Mouse (Mus musculus) gastrocnemius, postnatal 14 days (tissue): ENCODE measurements around the gene Isoc2a. TPM values are rescaled to one million over a fixed set of nuclear protein-coding genes. Genes with fewer than 3 reads are reported as not detected.

Experiments
- DNase-seq: peaks from one replicate; pipeline ENCODE4 v3.0.0; 2021; ENCODE audit warnings: mixed read lengths
- intact Hi-C: fragments of 180-260 bp; cut with DNase I; formaldehyde crosslinking; loops from one replicate; pipeline ENCODE4 v1.15.1; 2025; ENCODE audit warnings: low total_unique reads
- total RNA-seq, 2 experiments: library from RNA; stranded (reverse); gene quantifications; 2 replicates each; pipeline ENCODE4 v1.2.3; 2021

Isoc2a gene
- total RNA-seq, 2 experiments from 2014 or later, result 15.8 to 16.7 TPM

DNA sequence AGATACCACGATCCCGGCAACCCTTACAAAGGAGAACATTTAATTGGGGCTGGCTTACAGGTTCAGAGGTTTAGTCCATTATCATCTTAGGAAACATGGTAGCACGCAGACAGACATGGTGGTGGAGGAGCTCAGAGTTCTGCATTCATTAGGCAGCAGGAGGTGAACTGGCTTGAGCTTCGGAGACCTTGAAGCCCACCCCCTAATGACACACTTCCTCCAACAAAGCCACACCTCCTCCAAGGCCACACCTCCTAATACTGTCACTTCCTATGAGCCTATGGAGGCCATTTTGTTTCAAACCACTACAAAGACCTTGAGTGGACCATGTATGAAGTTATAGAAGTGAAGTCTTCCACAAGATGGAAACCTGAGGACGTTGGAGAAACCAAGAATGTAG lies 35.3 kb downstream of the Isoc2a start:
- intact Hi-C loops, result no loop called here
- DNase-seq, result no peak

DNA sequence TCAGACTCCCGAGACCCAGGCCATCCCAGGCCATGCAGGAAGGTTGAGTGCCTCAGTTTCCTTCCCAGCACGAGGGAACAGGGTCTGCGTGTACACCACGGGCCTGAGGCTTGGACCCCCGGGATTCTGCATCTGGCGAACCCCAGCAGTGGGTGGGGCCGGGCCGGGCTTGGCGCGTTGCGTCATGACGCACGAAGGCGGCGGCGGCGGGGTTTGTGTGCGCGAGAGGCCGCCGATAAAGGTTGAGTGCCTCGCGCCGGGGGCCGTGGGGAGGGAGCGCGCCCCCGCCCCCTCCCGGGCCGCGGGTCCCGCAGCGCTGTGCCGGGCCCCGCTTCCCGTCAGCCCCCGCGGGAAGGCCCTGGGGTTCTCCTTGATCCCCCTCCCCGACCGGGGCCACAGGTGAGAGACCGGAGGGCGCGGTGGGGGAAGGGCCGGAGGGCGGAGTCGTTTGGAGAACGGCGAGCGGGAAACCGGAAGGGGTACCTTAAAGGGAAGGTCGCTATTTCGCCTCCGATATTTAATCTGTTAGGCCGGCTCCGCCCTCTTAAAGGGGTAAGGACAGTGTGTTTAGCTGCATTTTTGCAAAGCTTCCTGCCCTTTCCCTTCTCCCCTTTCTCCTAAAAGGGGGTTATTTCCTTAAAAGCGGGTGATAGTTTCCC lies 38.2 kb downstream of the Isoc2a start, which contains the start of gene Zfp628:
Zfp628 (plus strand) TSS at position 211 of the 659 bp plus-strand sequence.
- peak; percentile 93 for DNase-seq

DNA sequence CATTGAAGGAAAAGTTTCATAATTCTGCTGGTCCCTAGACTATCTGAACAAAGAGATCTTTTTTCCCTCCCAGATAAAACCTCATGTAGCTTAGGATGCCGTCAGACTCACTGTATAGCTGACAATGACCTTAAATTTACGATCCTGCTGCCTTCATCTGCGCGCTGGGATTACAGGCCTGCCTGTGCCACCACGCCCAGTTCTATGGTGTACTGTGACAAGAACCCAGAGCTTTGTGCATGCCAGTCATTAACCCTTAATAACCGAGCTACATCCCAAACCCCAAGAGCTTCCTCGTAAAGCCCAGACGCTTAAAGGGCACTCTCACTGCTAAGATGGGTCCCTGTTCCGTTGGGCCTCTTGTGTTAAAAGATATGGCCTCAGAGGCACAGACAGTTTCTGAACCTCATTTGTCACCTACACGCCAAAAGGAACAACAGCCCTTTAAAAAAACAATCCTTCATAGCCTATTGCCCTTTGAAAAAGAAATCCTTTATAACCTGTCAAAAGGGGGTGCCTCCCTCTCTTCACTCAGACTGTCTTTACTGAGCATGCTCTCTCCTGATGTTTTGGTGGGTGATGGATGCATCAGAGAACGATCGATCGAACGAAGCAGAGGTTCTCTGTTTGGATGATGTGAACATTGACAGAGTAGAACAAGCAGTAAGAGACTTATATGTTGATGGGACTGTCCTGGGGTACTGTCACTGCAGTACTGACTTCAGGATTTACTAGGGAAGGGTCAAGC lies 38.9 kb downstream of the Isoc2a start:
- intact Hi-C loops, result no loop called here
- DNase-seq, result no peak

More for the DNA sequence above, 38.2 kb downstream of the Isoc2a start, which contains the start of gene Zfp628:
- intact Hi-C loops, result no loop called here

DNA sequence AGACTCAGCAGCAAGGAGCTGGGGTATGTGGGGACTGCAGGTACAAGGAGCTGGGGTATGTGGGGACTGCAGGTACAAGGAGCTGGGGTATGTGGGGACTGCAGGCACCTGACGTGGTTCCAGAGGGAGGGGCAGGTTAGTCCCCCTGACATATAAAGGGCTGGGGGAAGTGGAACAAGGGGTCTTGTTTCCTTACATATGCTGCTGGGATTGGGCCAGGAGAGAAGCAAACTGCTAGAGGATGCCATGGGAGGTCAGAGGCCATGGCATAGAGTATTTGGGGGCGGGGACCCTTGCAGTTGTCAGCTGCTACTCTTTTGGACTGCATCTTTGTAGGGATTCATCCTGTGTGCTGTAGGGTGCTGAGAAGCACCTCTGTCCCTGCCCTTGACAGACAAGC lies 40.5 kb downstream of the Isoc2a start:
- DNase-seq, result no peak
- intact Hi-C loops, result no loop called here

DNA sequence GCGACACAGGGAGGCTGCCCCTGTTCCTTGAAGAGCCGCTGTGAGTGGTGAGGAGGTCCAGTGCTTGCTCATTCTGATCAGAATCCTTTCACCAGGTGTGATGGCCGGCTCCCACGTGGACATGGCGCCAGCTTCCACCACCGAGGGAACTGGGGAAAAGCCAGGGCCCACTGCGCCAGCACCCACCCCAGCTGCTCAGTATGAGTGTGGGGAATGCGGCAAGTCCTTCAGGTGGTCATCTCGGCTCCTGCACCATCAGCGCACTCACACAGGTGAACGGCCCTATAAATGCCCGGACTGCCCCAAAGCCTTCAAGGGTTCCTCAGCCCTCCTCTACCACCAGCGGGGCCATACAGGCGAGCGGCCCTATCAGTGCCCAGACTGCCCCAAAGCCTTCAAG lies 41.7 kb downstream of the Isoc2a start:
- no peak for DNase-seq
- intact Hi-C loops, result no loop called here

DNA sequence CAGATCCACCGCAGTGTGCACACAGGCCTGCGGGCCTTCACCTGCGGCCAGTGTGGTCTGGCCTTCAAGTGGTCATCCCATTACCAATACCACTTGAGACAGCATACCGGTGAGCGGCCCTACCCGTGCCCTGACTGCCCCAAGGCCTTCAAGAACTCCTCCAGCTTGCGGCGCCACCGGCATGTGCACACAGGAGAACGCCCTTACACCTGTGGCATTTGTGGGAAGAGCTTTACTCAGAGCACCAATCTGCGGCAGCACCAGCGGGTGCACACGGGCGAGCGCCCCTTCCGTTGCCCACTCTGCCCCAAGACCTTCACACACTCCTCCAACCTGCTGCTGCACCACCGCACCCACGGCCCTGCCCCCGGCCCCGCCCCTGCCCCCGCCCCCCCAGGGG lies 42.1 kb downstream of the Isoc2a start:
- DNase-seq, result no peak
- intact Hi-C loops, result no loop called here

DNA sequence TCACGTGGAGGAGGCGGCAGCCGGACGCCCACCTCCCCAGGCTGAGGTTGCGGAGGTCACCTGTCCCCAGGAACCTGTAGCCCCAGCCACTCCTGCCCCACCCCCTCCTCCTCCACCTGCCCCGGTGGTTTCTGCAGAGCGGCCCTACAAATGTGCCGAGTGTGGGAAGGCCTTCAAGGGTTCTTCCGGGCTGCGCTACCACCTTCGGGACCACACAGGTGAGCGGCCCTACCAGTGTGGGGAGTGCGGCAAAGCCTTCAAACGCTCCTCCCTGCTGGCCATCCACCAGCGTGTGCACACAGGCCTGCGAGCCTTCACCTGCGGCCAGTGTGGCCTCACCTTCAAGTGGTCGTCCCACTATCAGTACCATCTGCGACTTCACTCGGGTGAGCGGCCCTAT lies 43.0 kb downstream of the Isoc2a start:
- intact Hi-C loops, result no loop called here
- no peak for DNase-seq

DNA sequence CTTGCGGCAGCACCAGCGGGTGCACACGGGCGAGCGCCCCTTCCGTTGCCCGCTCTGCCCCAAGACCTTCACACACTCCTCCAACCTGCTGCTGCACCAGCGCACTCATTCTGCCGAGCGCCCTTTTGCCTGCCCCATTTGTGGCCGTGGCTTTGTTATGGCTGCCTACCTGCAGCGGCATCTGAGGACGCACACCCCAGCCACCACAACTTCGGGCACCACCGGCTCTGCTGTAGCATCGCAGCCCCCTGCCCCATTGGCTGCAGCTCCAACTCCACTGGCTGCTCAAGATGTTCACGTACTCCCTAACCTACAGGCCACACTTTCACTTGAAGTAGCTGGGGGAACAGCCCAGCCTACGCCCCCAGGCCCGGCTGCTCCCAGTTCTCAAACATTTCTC lies 43.5 kb downstream of the Isoc2a start:
- no peak for DNase-seq
- intact Hi-C loops, result no loop called here

DNA sequence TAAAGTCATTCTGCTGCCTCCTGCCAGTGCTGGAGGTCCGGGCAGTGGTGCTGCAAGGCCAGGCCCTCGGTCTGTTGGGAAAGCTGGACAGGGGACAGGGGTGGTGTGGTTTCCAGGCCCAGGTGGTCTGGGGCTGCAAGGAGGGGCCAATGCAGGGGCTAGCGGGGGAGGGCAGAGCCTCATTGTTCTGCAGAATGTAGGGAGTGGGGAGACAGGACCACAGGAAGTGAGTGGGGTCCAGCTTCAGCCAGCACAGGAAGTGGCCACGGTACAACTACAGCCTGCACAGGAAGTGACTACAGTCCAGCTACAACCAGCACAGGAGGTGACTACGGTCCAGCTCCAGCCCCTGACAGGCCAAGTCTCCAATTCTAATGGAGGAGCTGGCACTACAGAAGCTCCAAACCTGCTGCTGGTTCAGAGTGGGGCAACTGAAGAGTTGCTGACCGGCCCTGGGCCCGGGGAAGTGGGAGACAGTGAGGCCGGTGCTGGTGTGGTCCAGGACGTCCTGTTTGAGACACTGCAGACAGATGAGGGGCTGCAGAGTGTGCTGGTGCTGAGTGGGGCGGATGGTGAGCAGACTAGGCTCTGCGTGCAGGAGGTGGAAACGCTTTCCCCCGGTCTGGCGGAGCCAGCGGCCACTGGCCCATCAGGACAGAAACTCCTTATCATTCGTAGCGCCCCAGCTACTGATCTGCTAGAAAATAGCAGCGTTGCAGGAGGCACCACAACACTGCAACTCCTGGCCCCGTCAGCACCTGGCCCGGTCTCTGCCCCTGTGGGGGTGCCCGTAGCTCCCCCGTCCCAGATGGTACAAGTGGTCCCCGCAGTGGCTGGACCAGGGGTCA lies 44.2 kb downstream of the Isoc2a start:
- no peak for DNase-seq
- intact Hi-C loops, result no loop called here

DNA sequence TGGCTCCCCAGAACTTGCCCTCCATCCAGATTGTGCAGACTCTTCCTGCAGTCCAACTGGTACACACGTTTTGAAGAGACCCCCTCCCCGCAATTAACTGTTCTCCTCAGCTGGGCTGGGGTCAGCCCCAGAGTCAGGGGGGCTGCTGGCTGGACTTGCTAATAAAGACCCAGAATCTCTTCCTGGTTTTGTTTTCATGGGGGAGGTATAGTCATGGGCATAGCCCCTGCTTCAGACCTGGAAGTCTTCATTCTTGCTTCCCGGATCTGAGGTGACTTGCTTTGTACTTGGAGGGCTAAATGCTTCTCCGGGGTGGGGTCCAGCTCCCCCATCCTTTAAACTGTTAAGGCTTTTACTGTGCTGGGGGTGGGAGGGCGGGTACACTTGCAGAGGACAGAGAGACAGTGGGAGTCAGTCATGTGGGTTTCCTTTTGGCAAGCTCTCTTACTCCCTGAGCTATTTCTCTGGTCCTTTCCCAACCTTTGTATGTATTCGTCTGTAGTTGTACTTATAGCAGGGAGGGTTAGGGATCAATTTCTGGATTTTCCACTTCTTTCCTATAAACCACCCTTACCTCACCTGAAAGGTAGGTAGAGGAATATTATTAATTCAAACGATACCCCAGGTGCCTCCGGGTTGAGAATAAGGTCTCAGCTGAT lies 45.0 kb downstream of the Isoc2a start, which contains the start of gene Nat14:
Nat14 (plus strand) TSS at position 205 of the 659 bp plus-strand sequence.
- intact Hi-C loops, result no loop called here
- DNase-seq, result no peak

DNA sequence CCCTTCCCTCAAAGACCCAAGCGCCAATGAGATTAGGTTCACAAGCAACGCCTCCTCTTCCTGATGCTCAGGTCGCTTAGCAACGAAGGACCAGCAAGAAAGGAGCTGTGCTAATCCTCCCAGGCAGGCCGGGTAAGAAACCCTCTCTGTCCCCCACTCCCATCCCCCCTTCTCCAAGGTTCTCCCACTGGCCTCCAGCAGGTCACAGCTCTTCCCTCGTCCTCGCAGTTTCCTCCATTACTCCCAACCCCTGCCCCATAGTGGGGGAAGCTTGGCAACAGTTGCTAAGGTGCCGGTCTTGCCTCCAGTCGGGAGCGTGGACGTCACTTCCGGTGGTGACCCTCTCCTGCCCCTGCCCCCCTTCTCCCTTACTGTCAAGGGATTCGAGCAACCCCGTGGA lies 45.6 kb downstream of the Isoc2a start:
- intact Hi-C loops, result no loop called here
- DNase-seq, result peak; percentile 72

DNA sequence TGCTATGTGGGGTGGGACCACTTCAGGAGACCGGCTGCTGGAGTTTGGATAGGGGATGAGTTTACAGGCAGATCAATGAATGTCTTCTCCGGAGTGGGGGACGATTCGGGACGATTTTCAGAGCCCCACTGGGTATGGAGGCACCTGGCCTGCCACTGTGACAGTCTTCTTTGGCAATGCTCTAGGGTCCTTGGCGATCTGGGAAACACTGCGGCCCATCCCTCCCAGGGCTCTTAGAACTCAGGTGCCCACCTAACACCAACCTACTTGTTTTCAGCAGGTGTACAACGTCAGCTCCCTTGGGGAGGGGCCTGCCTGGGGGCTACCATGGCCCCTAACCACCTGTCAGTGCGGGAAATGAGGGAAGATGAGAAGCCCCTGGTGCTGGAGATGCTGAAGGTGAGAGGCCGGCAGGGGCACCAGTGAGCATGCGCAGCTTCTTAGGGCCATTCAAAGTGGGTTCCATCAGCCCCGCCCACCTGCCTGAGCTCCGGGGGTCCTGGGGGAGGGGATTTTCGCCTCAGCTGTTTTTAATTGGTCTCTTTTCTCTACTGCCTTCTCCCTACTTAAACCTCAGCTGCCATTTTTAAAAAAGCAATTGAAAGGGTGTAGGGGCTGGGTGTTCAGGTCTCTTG lies 46.1 kb downstream of the Isoc2a start:
- DNase-seq, result no peak
- intact Hi-C loops, result no loop called here

DNA sequence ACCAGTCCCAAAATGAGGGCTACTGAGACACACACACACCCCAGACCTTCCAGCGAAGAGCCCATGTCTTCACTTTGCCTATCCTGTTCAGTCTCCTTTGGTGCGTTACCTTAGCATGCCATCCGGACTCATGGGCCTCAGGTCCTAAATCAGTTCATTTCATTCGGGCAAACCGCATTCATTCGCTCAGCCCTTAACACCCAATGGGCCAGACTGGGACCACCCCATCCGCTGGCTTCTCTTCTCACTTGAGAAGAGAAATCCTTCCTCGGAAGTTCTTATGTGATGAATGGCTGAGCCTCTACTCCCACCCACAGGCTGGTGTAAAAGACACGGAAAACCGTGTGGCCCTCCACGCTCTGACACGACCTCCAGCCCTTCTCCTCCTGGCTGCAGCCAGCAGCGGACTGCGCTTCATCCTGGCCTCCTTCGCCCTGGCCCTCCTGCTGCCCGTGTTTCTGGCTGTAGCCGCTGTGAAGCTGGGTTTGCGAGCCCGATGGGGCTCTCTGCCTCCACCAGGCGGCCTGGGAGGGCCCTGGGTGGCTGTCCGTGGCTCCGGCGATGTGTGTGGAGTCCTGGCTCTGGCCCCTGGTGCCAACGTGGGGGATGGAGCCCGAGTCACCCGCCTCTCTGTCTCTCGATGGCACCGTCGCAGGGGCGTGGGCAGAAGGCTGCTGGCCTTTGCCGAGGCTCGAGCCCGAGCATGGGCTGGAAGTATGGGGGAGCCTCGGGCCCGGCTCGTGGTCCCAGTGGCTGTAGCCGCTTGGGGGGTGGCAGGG lies 46.8 kb downstream of the Isoc2a start:
- DNase-seq, result peak; percentile 78

DNA sequence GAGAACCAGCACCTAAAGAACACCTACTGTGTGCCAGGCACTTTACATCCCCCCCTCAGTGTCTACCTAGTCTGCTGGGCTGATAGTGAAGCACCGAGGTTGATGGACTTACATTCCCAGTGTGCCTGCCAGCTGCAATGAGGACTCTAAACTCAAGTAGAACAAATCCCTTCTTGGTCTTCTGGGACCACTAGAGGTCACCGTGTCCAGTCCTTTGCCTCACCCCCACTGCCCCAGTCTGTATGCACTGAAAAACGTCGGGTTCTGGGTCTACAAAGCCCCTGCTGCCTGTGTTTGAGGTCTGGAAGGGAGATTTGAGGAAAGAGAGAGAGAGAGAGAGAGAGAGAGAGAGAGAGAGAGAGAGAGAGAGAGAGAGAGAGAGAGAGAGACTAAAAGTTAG lies 47.5 kb downstream of the Isoc2a start:
- intact Hi-C loops, result no loop called here
- no peak for DNase-seq

More for the DNA sequence above, 46.8 kb downstream of the Isoc2a start:
- intact Hi-C loops, result no loop called here

DNA sequence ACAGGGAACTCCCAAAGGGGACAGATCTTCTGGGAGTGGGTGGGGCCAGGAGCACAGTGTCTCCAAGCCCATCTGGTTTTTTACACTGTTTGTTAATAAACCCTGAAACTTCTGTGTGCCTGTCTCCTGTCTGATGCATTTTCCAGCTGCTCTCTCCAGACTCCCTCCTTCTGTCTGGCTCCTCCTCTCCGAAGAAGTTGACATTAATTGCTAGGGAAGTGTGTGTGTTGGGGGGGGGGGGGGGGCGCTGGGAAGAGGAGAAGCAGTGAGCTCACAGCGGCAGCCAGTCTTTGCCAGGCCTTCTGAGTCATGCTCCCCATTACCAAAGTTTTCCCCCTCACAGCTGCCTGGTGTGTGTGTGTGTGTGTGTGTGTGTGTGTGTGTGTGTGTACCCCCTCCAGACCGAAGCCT lies 47.9 kb downstream of the Isoc2a start:
- peak; percentile 70 for DNase-seq
- intact Hi-C loops, result no loop called here

DNA sequence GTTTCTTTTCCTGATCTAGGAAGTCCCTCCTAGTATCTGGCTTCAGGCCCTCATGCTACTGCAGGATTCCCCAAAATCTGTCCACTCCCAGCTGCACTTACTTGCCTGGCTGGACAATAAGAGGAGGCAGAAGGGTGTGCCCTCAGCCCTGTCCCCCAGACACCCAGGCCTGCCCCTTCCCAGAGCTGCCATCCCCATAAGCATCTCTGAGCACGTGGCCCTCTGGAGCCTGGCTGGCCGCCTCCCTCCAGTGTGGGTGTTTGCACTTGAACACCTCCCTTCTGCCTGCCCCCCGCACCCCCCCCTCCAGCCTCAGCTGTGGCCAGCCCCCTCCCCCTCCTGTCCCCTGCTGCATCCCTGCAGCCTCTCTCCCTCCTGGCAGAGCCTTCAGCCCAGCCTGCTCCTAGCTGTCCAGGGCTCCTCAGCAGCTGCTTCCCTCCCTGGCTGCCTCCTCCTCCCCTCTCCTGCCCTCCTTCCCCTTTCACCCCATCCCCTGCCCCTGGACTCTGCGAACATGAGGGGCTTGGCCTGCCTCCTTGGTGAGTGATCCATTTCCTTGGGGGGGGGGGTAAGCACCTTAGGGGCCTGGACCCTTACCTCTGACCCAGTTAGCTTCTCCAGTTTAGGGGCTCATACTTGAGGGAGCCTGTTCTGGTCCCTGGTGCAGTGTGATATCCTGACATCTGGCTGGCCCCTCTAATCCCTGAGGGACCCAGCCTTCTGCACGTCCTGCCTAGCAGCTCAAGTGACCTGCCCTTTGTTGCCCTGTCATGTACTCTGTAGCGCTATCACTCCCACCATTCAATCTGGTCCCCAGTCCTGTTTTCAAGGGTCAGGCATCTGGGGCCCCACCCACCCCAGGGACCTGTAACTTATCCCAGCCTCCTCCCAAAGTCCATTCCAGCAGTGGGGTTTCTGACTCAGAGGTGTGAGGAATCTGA lies 48.8 kb downstream of the Isoc2a start, which contains the start of gene Ssc5d:
Ssc5d (plus strand) TSS at position 345 of the 941 bp plus-strand sequence.
- intact Hi-C loops, result no loop called here
- DNase-seq, result peak; percentile 85

DNA sequence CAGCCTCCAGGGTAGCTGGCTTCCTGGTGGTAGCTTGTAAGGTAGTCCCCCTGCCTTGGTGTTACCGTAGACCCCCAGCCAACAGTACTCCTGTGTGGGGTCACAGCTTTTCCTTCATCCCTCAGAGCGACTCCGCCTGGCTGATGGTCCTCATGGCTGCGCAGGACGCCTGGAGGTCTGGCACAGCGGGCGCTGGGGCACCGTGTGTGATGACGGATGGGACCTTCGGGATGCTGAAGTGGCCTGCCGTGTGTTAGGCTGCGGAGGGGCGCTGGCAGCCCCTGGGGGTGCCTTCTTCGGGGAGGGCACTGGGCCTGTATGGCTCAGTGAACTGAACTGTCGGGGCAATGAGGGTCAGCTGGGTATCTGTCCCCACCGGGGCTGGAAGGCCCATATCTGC lies 49.9 kb downstream of the Isoc2a start:
- intact Hi-C loops, result no loop called here
- no peak for DNase-seq
